Mouse (Mus musculus): ENCODE data around the gene Serpinb9e.
"Not testable (repeated sequence)": the region's sequence is repeated elsewhere in the genome, so short reads cannot be mapped to it uniquely, and the experiment has no call there.

The Serpinb9e gene

DNA sequence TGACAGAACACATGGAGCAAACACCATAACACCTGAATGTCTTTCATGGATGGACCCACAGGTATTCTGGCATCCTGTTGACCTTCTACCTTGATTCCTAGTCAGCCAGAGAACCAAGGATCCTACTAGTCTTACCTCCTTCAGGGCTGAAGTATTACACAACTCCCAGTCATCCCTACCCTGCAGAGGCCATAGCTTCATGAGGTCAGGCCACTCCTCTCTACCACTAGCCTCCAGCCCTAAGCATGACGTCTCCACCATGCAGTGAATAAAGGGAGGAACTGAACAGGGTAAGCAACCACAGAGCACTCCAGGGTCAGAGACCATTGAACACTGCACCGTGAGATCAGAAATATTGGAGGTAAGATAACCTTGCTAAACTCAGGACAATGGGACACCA is at the start of gene Serpinb9e:
Gene Serpinb9e (plus strand): TSS at position 301 of the 400 bp plus-strand sequence.
- DNase-seq (ENCODE audit: low spot score) = not testable (repeated sequence)

DNA sequence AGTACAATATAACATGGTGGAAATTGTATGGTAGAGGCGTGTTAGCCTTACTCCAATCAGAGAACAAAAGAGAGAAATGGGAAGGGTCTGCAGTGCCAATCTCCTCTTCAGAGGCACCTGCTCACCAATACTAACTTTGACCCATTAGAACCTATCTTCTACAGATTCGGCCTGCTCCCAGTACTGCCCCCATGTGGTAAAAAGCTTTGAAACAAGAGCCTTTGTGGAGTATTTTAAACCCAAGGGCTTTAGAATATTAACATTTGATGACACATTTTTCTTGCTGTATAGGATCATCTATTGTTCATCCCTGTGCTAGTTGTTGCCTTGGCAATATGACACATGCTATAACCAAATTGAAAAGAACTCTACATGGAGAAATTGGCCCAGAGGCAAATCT is 49.7 kb upstream of the Serpinb9e start:
- no peak for DNase-seq (ENCODE audit: low spot score)

DNA sequence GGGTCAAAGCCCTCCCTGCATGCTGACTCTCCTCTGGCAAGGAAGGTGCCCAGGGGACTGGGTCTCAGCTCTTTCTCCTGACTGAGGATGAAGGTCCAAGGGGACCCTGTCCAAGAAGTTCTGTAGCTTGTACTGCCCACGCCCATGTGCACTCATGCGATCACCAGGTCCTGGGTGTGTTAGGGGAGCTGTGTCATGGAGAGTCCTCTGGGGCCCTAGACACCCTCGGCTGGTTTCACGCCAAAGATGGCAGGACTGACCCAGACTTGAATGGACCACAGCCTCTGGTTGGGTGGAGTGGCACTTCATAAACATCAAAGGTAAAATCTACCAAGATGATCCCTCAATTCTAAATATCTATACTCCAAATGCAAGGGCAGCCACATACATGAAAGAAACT is 59.2 kb downstream of the Serpinb9e start:
- DNase-seq (ENCODE audit: low spot score) = not testable (repeated sequence)

All from urinary bladder, postnatal 14 days (tissue).